Mouse (Mus musculus) G1E (cell line): Measurements from ENCODE around the gene Elmo3.

Experiments used
- CTCF ChIP-seq: IDR thresholded peaks from 2 replicates; pipeline ENCODE4 v1.5.1; 2012; ENCODE audit warnings: low read depth, low read length, inconsistent platforms, mixed read lengths
- GATA1 ChIP-seq: IDR thresholded peaks from 2 replicates; pipeline ENCODE4 v1.6.1; 2012; ENCODE audit warnings: borderline replicate concordance, low read length, inconsistent platforms, mixed read lengths
- GATA2 ChIP-seq: IDR thresholded peaks from 2 replicates; pipeline ENCODE4 v1.6.1; 2012; ENCODE audit warnings: low read depth, low read length, inconsistent platforms, borderline replicate concordance
- TAL1 ChIP-seq: conservative IDR thresholded peaks from 2 replicates; pipeline ENCODE4 v1.6.1; 2012; ENCODE audit warnings: low read depth, low read length, inconsistent platforms, mixed read lengths

GRCm38 (mm10) chr8:105295256-105295655 lies 10.1 kb upstream of the Elmo3 start:
- TF ChIP-seq TAL1: no peak
- TF ChIP-seq GATA1: no peak
- no peak for TF ChIP-seq CTCF
- no peak for TF ChIP-seq GATA2
